Mouse (Mus musculus) cerebellum, adult 18-20 months (tissue): ENCODE data around the gene Olfr907.

Experiments used
- DNase-seq, 2 experiments: peaks; one replicate each; pipeline ENCODE4 v3.0.0; 2021

Gene Olfr907

DNA sequence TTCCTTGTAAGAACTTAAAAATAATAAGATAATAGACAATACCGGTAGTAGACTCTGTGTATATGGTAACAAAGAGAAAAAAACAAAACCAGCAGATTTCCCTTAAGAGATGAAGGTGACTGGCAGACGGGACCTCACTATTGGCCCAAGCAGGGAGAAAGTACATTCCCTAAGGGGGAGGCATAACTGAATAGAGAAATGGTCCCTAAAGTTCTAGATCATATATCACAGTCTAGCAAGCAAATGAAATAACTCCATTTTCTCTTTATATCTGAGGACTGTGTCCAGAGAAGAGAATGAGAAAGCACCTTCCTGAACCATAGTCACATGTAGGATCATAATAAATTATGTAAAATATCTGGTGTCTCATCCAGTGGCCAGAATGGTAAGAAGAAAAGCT lies at the start of gene Olfr907:
TSS of gene Olfr907 (plus strand) at position 301 of the 400 bp plus-strand sequence.
- DNase-seq: no peak

DNA sequence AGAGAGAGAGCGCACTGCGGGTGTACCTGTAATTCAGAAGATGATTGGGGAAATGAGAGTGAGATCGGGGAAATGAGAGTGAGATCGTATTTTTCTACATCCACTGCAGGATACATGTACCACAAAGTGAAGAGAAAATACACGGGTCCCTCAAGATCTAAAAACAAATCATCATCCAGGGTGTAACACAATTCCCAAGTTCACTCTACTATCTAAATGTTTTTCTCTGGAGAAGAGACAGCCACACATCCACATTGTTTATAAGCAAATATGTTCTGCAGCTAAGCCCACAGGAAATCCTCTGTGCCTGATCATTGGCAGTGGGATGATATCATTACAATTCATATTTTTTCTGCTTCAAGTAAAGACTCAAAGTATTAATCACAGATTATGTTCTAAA lies 48.2 kb upstream of the Olfr907 start, which contains the start of gene Olfr902:
TSS of gene Olfr902 (plus strand) at position 301 of the 400 bp plus-strand sequence.
- DNase-seq: no peak

DNA sequence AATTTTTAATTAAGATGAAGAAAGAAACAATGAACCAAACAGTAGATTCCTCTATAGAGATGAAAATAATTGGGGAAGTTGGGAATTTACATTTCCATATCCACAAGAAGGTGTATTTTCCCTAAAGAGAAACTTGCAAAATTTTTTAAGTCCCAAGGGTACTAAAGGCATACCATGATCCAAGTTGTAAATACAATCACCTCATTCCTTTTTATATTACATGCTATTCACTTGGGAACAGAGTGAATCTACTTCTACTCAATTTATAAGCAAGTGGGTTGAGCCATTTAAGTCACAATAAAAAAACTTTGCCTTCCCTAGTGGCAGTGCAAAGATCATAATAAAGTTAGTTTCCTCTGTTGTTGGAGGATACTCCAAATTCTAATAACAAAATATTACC lies 32.8 kb upstream of the Olfr907 start, which contains the start of gene Olfr904:
TSS of gene Olfr904 (plus strand) at position 301 of the 400 bp plus-strand sequence.
- DNase-seq: no peak

DNA sequence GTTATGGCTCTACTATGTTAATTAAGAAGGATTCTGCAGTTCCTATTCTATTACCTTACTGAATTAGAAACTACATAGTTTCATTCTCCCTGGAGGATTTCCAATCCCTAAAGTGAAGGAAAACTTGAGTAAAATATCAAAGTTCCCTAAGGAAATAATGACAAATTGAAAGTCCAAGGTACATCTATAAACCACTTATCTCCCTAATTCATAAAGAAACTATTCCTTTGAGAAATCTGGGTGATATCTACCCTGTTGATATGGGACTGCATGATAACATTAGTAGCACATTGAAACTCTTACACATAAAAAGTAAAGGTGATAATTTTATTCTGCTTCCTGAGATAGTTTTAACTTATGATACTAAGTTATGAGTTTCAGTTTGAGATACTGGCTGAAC lies 24.8 kb upstream of the Olfr907 start, which contains the start of gene Olfr905:
TSS of gene Olfr905 (plus strand) at position 301 of the 400 bp plus-strand sequence.
- no peak for DNase-seq

DNA sequence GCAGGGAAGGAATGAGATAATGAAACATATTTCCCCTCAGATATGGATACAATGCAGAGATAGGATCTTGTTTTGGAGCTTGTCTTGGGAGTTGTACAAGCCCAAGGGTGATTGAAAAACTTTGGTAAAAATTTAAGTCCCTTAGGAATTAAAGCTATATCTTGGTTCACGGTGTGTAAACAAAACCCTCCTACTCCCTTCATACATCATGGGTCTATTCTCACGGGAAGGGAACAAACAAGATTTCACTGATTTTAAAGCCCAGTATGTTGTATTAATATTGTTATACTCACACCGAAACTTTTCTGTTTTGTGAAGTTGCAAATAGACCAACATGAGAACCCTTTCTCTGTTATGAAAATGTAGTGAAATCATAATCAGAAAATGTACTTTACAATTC lies 8.8 kb upstream of the Olfr907 start, which contains the start of gene Olfr906:
TSS of gene Olfr906 (plus strand) at position 301 of the 400 bp plus-strand sequence.
- DNase-seq: no peak

DNA sequence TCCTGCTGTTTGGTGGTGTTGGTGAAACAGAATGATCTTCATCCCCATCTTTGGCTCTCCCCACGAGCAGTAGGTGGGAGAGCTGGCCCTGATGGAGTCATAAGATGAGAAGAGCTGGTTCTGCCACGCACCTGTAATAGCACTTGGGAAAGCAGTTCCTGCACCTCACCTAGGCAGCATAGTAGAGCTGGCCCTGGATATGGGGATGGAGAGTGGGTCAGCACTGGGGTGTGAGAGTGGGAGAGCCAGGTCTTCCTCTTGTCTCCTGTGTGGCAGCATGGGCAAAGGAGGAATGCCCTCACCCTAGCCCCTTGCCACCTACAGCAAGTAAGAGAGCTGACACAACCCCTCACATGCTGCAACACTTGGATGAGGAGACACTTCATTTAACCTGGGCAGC lies 16.8 kb downstream of the Olfr907 start:
- no peak for DNase-seq

DNA sequence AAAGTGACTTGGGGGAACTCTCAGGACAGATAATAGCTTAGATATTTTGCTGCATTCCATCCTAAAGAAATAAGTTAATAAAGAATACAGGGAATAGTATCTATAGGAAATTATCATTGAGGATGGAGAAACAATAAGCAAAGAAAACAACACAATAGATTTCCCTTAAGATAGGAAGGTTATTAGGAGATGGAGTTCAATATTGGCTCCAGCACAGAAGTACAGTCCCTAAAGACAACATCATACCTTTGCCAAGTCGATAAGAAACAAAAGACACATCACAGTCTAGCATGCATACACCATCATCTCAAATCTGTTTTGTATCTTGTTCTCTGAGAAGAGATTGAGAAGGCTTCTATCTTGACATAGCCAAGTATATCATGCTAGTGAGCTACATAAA lies 25.7 kb downstream of the Olfr907 start, which contains the start of gene Olfr911-ps1:
TSS of gene Olfr911-ps1 (plus strand) at position 301 of the 400 bp plus-strand sequence.
- DNase-seq: no peak

DNA sequence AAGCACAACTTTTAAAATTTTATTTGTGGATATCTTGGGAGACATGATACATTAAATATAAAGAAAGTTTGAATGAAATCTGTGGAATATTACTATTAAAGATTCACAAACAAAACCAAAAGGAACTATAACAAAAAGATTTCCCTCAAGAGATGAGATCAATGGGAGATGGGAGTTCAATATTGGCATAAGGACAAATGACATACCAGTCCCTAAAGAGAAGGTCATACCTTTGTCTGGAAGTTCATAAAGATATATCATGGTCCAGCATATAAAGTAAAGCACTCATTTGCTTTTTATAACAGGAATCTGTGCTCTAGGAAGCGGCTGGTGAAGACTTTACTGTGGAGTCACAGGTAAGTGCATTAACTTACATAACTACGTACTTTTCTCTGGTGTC lies 41.9 kb downstream of the Olfr907 start, which contains the start of gene Olfr910:
TSS of gene Olfr910 (plus strand) at position 301 of the 400 bp plus-strand sequence.
- no peak for DNase-seq
